Mouse (Mus musculus): ENCODE measurements at regions not wholly inside any gene's neighbourhood (a gene's known extent, or its start where the extent isn't known, plus 50 kb on each side); places are given as distances from the start of the nearest gene placed in this dataset.

GRCm38 (mm10) chr1:89007476-89007875 is 62.7 kb upstream of the Sh3bp4 start:
- no peak for ATAC-seq (replicated peaks; ENCODE audit: low FRiP score, low TSS enrichment, poor library complexity, severe bottlenecking)

DNA sequence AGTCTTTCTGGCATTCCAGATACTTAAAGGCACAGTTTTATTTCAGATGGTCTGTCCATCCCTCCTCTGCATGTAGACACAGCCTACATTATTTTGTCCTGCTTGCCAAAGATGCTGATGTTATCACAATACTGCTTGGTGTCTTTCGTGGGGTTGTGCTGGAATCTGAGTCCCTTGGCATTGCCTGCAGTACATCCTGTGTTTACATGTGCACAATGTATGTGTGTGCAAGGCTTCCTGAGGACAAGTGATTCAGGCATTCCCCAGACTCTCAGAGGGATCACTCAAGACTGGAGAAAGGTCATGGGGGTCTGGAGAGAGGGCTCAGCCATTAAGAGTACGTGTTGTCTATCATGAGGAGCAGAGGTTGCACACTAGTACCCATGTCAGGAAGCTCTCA is 60.0 kb upstream of the Sh3bp4 start:
- ATAC-seq (replicated peaks; ENCODE audit: low FRiP score, low TSS enrichment, poor library complexity, severe bottlenecking) = no peak

DNA sequence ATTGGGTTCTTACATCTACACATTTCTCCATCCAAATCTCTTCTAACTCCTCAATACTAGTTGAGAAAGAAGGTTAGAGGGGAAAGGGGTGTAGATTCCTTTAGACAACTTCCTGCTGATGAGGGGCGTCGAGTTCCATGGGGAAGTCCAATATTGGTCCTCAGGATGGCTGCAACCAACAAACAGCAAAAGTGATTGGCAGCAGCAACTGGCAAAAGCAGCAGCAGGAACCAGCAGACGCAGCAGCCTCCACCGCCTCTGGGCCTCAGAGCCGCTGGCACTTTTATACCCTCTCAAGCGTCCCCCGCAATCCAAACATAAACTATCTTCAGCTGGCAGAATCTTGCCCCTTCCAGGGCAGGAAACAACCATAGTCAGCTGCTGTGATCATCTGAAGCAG is 58.8 kb upstream of the Sh3bp4 start:
- ATAC-seq (replicated peaks; ENCODE audit: low FRiP score, low TSS enrichment, poor library complexity, severe bottlenecking) = no peak

DNA sequence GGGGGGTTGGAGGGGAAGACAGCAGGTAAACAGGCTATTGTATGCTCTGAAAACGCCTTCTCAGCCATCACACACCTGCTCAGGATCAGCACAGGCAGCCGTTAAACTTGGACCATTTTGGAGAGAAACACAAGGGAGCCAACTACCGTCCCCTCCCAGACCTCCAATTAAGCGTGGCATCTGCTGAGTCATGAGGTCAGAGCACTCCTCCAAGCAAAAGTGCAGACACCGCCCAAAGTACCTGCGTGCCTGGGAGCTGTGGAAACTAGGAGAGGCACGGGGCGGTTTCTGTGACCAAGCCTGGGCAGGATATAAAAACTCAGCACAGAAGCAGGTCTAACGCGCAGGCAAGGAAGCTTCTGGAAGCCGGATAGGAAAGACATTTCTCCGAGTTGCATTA is 54.8 kb upstream of the Sh3bp4 start:
- no peak for ATAC-seq (replicated peaks; ENCODE audit: low FRiP score, low TSS enrichment, poor library complexity, severe bottlenecking)

- no peak for ATAC-seq (replicated peaks; ENCODE audit: low FRiP score, low TSS enrichment, poor library complexity, severe bottlenecking)
Observed at GRCm38 (mm10) chr1:89015845-89016244, 54.4 kb upstream of the Sh3bp4 start.

GRCm38 (mm10) chr1:89019778-89020373 is 50.3 kb upstream of the Sh3bp4 start:
- ATAC-seq (replicated peaks; ENCODE audit: low FRiP score, low TSS enrichment, poor library complexity, severe bottlenecking) = no peak
